Mouse (Mus musculus) neural tube, embryonic 13.5 days (tissue): ENCODE measurements at regions not wholly inside any gene's neighbourhood (a gene's known extent, or its start where the extent isn't known, plus 50 kb on each side); places are given as distances from the start of the nearest gene placed in this dataset.

ENCODE experiments used
- ATAC-seq: fragments of 200-750 bp; cut with Nextera tagmentation; 2 replicates; pipeline ENCODE4 v1.8.0; 2017; ENCODE audit warnings: low read depth, mild to moderate bottlenecking, moderate TSS enrichment, moderate library complexity
- H3K27ac ChIP-seq: fragments of 300-500 bp; sonication (generic); replicated peaks from 2 replicates; pipeline ENCODE4 v1.5.1; 2015; ENCODE audit warnings: moderate library complexity, mild to moderate bottlenecking, inconsistent platforms
- H3K27me3 ChIP-seq: fragments of 300-500 bp; sonication (generic); 2 replicates; pipeline ENCODE4 v1.6.1; 2015; ENCODE audit warnings: mild to moderate bottlenecking, inconsistent platforms
- H3K36me3 ChIP-seq: fragments of 300-500 bp; sonication (generic); 2 replicates; pipeline ENCODE4 v1.6.1; 2015; ENCODE audit warnings: mild to moderate bottlenecking, inconsistent platforms
- H3K4me1 ChIP-seq: fragments of 300-500 bp; sonication (generic); replicated peaks from 2 replicates; pipeline ENCODE4 v1.6.1; 2015; ENCODE audit warnings: inconsistent platforms
- H3K4me2 ChIP-seq: fragments of 300-500 bp; sonication (generic); 2 replicates; pipeline ENCODE4 v1.6.1; 2015; ENCODE audit warnings: inconsistent platforms, mild to moderate bottlenecking, moderate library complexity
- H3K4me3 ChIP-seq: fragments of 300-500 bp; sonication (generic); 2 replicates; pipeline ENCODE4 v1.5.1; 2015; ENCODE audit warnings: mild to moderate bottlenecking, inconsistent platforms
- H3K9ac ChIP-seq: fragments of 300-500 bp; sonication (generic); 2 replicates; pipeline ENCODE4 v1.6.1; 2015; ENCODE audit warnings: moderate library complexity, mild to moderate bottlenecking, inconsistent platforms
- H3K9me3 ChIP-seq: fragments of 300-500 bp; sonication (generic); 2 replicates; pipeline ENCODE4 v1.6.1; 2016; ENCODE audit warnings: inconsistent platforms
- WGBS: fragments of 180-500 bp; shearing (Covaris S2); methylation state at CpG from one replicate; pipeline ENCODE4 v1.1.7; 2015; 5-methylcytosine and 5-hydroxymethylcytosine counted together

DNA sequence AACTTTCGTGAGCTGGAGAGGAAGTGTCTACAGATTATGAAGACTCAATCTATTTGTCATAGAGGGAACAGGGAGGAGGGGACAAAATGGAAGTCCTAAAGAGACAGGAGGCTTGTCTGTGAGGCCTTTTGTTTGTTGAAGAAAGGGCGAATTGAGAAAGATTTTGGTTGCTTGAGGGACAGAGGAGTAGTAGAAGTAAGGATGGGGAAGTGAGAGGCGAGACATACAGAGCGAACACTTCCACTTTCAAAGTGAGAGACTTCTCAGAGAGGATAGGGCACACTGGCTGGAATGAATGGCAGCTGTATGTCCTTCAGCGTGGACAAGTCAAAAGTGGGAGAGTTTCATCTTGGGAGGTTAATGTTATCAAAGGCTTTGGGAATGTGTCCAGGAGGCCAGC lies 169.0 kb upstream of the Ccdc54 start:
- H3K4me1 ChIP-seq: no peaks in the 10 kb centered on the region
- no peaks in the 10 kb centered on the region for H3K36me3 ChIP-seq
- no peak for ATAC-seq
- no peak overlapping the region for H3K4me2 ChIP-seq
- H3K9ac ChIP-seq: no peak overlapping the region
- no peaks in the 10 kb centered on the region for H3K27me3 ChIP-seq
- 88% methylated on average over 5 of the region's 5 CpGs for WGBS
- no peak overlapping the region for H3K27ac ChIP-seq
- no peak overlapping the region for H3K4me3 ChIP-seq
- H3K9me3 ChIP-seq: no peaks in the 10 kb centered on the region

DNA sequence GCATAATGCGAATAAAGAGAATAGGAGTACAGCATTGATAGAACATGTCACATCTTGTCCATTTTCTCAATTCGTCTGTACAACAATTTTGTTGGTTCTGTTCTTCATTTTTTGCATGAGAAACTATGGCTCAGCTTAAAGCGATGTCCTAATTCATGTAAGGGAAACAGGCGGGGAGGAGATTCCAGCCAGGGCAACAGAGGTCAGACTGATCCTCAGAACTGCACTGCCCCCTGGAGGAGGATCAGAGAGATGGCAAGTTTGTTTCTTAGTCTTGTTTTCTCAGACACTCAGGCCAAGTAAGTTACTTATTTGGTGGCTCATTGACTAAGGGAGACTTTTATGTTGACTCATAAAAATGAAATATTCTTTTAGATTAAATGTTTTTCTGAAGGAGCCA lies 165.7 kb upstream of the Ccdc54 start:
- Histone ChIP-seq H3K4me3 (no peak overlapping the region), H3K27me3 (no peaks in the 10 kb centered on the region), H3K4me1 (no peaks in the 10 kb centered on the region), H3K4me2 (no peak overlapping the region), H3K9me3 (no peaks in the 10 kb centered on the region), H3K36me3 (no peaks in the 10 kb centered on the region), H3K9ac (no peak overlapping the region), H3K27ac (no peak overlapping the region)
- WGBS: 53% methylated on average over 4 of the region's 4 CpGs
- ATAC-seq: no peak

DNA sequence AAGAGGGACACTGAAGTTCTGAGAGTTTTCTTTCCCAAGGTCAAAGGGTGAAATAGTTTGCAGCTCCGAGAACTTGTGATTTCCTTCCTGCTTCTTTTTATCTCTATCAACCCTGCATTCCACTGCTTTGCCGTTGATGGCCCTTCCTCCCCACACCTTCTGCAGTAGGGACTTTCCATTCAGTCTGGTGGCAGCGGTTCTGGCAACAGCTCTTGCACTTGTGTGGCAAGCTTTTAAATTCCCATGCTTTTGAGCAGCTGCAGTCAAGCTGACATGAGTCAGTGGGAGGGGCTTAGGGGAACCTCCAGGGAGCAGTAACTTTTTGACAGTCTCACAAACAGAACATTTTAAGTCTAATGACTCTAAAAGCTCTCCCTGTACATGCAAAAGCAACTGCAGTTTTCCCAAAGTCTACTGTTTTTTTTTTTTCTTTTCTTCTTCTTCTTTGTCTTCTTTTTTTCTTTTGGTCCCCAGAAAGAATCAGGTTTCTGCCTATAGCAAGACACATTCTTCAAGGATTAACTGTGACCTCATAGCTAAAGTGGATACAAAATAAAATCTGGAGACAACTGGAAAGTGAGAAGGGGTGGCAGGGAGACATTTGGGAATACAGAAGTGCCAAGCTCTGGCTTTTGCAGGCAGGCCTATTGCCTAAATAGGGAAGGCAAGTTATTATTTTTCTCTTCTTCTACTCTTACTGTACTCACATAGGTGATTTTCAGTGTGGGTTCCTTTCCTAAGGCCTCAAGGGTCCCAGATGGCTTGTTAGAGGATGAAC lies 162.8 kb upstream of the Ccdc54 start:
- Histone ChIP-seq H3K4me3 (no peak overlapping the region), H3K4me1 (no peaks in the 10 kb centered on the region), H3K9me3 (no peaks in the 10 kb centered on the region), H3K27me3 (no peaks in the 10 kb centered on the region), H3K36me3 (no peaks in the 10 kb centered on the region), H3K4me2 (no peak overlapping the region), H3K9ac (no peak overlapping the region), H3K27ac (no peak overlapping the region)
- ATAC-seq: no peak
- WGBS: 20% methylated on average over 3 of the region's 3 CpGs

DNA sequence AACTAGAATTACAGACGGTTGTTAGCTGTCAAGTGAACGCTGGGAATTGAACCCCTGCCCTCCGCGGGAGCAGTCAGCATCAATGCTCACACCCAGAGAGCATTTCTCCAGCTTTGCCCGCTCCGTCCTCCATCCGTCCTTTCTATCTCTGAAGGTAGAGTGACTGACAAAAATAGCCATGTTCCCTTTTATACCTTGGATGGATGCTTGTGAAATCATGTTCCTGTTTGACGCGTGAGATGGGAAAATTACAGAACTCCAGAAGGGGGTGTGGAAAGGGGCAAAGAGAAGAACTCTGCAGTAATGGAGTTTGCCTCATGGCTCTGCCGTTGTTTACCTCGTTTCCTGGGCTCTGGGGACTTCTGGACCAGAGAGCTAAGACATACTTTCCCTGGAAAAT lies 162.1 kb upstream of the Ccdc54 start:
- Histone ChIP-seq H3K9ac (no peak overlapping the region), H3K4me1 (no peaks in the 10 kb centered on the region), H3K4me3 (no peak overlapping the region), H3K4me2 (no peak overlapping the region), H3K9me3 (no peaks in the 10 kb centered on the region), H3K27ac (no peak overlapping the region), H3K27me3 (no peaks in the 10 kb centered on the region), H3K36me3 (no peaks in the 10 kb centered on the region)
- WGBS: 88% methylated on average over 11 of the region's 11 CpGs
- no peak for ATAC-seq

DNA sequence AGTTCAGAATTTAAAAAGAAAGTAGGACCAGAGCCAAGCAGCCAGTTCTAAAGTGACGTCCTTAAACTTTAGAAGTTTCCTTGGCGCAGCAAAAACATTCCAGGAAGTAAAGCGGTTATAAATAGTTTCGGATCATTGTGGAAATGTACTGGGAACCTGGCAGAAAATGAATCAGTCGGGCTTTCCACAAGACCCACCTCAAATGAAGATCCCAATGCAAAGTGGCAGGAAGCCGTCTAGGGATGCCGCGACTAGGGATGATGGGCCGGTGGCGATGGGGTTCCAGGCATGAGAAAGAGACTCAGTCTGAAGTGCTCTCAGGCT lies 161.3 kb upstream of the Ccdc54 start:
- no peak overlapping the region for H3K4me2 ChIP-seq
- no peak for ATAC-seq
- WGBS: 88% methylated on average over 10 of the region's 10 CpGs
- H3K27me3 ChIP-seq: no peaks in the 10 kb centered on the region
- H3K4me3 ChIP-seq: no peak overlapping the region
- no peaks in the 10 kb centered on the region for H3K36me3 ChIP-seq
- no peaks in the 10 kb centered on the region for H3K9me3 ChIP-seq
- no peaks in the 10 kb centered on the region for H3K4me1 ChIP-seq
- H3K27ac ChIP-seq: no peak overlapping the region
- H3K9ac ChIP-seq: no peak overlapping the region

DNA sequence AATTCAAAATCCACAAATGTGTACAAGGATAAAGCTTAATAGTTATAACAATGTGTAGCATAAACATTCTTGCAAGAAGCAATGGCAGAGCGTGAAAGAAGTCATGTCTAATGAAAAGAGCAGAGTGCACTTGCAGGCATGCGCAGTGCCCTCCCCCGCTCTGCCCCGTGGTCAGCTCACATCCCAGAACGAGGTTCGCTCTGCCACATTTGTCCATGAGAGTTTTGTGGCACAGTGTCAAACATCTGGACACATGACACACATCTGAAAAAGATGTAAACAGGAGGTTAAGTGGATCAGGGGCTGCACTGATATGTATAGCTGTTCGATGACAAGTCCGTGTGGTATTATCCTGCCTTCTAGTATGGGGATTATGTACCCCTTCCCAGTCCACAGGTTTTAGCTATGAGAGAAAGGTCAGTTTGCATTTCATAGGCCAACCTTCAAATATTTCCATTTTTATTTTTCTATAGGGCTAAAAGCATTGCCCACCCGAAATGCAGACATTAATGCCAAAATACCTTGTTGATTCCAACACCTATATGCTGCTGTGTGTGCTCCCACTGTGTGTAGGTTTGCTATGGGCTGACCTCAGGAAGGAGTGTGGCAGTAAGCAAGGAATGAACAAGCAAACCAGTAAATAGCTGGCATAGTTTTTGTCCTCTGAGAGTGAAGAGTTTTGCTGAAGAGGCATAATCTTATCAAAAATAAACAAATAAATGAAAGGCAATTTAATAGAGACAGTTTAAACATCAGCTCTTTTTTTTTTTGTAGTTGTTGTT lies 160.7 kb upstream of the Ccdc54 start:
- no peaks in the 10 kb centered on the region for H3K27me3 ChIP-seq
- H3K4me2 ChIP-seq: no peak overlapping the region
- no peak for ATAC-seq
- no peak overlapping the region for H3K9ac ChIP-seq
- no peaks in the 10 kb centered on the region for H3K4me1 ChIP-seq
- H3K9me3 ChIP-seq: no peaks in the 10 kb centered on the region
- no peaks in the 10 kb centered on the region for H3K36me3 ChIP-seq
- no peak overlapping the region for H3K4me3 ChIP-seq
- no peak overlapping the region for H3K27ac ChIP-seq
- 88% methylated on average over 9 of the region's 9 CpGs for WGBS

DNA sequence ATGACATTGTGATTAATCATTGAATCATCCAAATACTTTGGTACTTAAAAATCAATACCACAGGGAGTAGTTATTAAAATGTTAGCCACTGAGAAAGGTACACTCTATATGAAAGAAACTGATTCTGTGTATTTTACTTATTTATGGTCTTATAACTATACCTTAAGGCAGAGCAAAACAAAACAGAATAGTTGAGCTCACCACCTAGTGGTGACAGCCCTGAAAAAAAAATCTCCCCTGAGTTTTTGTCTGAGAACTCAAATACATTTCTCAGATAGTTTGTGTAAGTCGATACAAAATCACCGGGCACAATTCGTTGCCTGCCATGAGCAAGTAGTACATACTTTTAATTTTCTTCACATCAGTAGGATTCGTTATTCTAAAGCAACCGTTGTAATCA lies 156.7 kb upstream of the Ccdc54 start:
- Histone ChIP-seq H3K4me2 (no peak overlapping the region), H3K4me1 (no peaks in the 10 kb centered on the region), H3K4me3 (no peak overlapping the region), H3K27ac (no peak overlapping the region), H3K9me3 (no peaks in the 10 kb centered on the region), H3K27me3 (no peaks in the 10 kb centered on the region), H3K36me3 (no peaks in the 10 kb centered on the region), H3K9ac (no peak overlapping the region)
- ATAC-seq: no peak
- 96% methylated on average over 5 of the region's 5 CpGs for WGBS

DNA sequence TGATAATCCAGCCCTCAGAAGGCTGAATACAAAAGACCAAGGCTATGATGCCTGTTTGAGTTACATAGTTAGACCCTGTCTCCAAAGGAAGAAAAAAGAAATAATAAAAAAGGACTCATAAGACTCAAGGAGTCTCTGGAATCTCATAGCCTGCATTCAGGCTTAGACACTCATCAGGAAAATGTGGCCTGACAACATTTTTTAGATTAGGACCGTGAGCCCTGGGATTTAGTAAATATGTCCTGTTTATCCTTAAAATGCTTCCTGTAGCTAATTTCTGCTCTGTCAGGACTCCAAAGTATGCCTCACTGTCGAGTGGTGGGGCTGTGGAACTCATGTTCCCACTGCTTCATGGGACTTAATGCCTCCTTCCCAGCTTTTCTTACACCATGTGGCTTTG lies 154.8 kb upstream of the Ccdc54 start:
- Histone ChIP-seq H3K4me1 (no peaks in the 10 kb centered on the region), H3K27me3 (no peaks in the 10 kb centered on the region), H3K9ac (no peak overlapping the region), H3K4me3 (no peak overlapping the region), H3K4me2 (no peak overlapping the region), H3K9me3 (no peaks in the 10 kb centered on the region), H3K27ac (no peak overlapping the region), H3K36me3 (no peaks in the 10 kb centered on the region)
- no peak for ATAC-seq
- WGBS: 79% methylated on average over 2 of the region's 2 CpGs

DNA sequence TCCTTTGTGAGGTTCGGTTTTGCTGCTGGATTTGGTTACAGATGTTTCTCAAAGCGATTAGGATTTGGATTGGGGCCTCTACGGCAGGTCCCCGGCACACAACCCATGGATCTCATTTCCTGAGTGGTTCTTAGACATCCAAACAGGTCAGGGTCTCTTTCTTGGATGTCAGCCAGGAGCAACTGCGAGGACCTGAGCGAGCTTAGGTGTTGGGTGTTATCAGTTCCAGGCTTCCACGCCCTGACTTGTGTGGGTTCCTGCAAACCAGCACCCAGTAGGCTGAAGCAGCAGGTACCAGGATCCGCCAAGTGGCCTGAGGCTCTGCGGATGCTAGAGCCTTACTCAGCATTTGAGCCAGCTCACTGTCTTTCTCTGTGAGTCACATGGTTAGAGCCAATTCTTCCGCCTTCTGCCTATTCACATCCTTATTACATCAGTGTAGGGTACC lies 146.5 kb upstream of the Ccdc54 start:
- Histone ChIP-seq H3K9ac (peak overlapping the region; percentile 54), H3K27ac (no peak overlapping the region), H3K9me3 (no peaks in the 10 kb centered on the region), H3K4me1 (peaks cover 10% of the 10 kb centered on the region), H3K36me3 (no peaks in the 10 kb centered on the region), H3K27me3 (peaks cover 18% of the 10 kb centered on the region), H3K4me2 (peak overlapping the region; percentile 53), H3K4me3 (peak overlapping the region; percentile 42)
- 44% methylated on average over 10 of the region's 10 CpGs for WGBS
- ATAC-seq: 0 out of 2 replicates have a peak, but pooled peaks have one; percentile 11

DNA sequence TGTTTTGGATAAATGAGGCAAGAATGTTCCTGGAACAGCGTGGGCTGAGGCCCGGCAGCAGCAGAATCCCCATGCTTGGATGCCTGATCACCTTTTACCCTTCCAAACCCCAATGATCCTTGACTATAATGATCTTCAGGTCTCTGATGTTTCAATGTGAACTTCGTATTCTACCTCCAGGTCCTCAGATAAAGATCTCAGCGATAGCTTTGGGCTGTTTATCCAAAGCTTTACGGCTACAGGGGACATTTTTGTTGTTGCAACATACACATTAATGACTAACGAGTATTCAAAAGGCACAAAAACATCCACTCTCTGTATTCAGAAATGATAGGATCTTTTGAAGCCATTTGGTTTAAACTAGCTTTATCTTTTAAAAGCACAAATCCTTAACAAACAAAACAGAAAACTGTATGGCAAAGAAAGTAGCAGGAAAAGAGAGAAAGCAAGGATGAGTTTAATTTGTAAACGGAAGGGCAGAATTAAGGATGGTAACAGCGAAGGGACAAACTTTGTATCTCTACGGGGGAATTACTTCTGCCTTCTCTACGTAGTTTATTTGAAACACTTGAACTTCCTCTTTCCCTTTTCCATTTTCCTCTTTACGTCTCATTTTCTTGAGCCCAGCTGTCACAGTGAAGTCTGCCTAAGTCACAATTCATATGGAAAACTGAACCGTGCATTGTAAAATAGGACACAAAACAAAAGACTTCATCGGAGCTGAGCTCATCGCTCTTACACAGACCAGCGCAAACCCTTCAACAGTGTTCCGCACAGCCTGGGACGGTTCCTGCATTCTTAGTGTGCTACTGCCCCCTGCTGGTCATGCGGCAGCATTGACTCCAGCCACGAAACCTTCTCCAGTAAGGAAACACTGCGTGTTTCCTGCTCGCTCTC lies 145.4 kb upstream of the Ccdc54 start:
- H3K4me1 ChIP-seq: peaks cover 15% of the 10 kb centered on the region
- peak overlapping the region; percentile 43 for H3K9ac ChIP-seq
- ATAC-seq: peak; percentile 88
- peak overlapping the region; percentile 53 for H3K4me2 ChIP-seq
- H3K27ac ChIP-seq: no peak overlapping the region
- peak overlapping the region; percentile 42 for H3K4me3 ChIP-seq
- H3K36me3 ChIP-seq: no peaks in the 10 kb centered on the region
- no peaks in the 10 kb centered on the region for H3K9me3 ChIP-seq
- 10% methylated on average over 21 of the region's 21 CpGs for WGBS
- peaks cover 27% of the 10 kb centered on the region for H3K27me3 ChIP-seq

DNA sequence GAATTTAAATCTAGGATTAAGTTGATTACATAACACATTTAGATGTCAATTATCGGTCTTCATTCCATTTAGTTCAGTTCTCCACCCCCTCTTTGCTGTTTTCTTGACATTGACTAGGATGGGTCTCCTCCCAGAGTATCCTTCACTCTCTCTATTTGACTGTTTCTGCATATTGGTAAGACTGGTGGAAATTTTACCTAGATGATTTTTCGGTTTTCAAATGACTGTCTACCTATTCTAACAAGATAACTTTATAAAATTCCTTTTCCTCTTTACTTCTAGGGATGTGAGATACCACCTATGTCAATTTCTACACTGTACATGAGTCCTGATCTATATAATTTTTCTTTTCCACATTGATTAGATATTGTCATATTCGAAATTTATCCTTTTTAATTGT lies 142.4 kb upstream of the Ccdc54 start:
- no peak overlapping the region for H3K9ac ChIP-seq
- H3K27ac ChIP-seq: no peak overlapping the region
- no peaks in the 10 kb centered on the region for H3K36me3 ChIP-seq
- H3K4me1 ChIP-seq: peaks cover 15% of the 10 kb centered on the region
- no peaks in the 10 kb centered on the region for H3K9me3 ChIP-seq
- H3K27me3 ChIP-seq: peaks cover 39% of the 10 kb centered on the region
- H3K4me2 ChIP-seq: no peak overlapping the region
- ATAC-seq: no peak
- H3K4me3 ChIP-seq: no peak overlapping the region
- WGBS: 89% methylated on average over 3 of the region's 3 CpGs
